Mouse (Mus musculus): ENCODE measurements around the gene Bpifb9a. TPM values are rescaled to one million over a fixed set of nuclear protein-coding genes. Genes with fewer than 3 reads are reported as not detected.
"Not testable (repeated sequence)": the region's sequence is repeated elsewhere in the genome, so short reads cannot be mapped to it uniquely, and the experiment has no call there.

The Bpifb9a gene
- polyA plus RNA-seq, 1 experiment from 2014 or later: not detected

GRCm38 (mm10) chr2:154243356-154244036 is 14.2 kb upstream of the Bpifb9a start:
- Histone ChIP-seq H3K4me3 (no peak overlapping the region), H3K36me3 (no peaks in the 10 kb centered on the region), H3K4me2 (no peak overlapping the region), H3K9ac (no peak overlapping the region), H3K27me3 (no peaks in the 10 kb centered on the region), H3K27ac (replicated peaks) (no peak overlapping the region), H3K9me3 (no peaks in the 10 kb centered on the region), H3K4me1 (replicated peaks) (no peaks in the 10 kb centered on the region)
- 92% methylated on average over 10 of the region's 10 CpGs for WGBS
- ATAC-seq (ENCODE audit: low FRiP score, low read depth): no peak

GRCm38 (mm10) chr2:154245322-154245721 is 12.3 kb upstream of the Bpifb9a start:
- Histone ChIP-seq H3K27me3 (no peaks in the 10 kb centered on the region), H3K9ac (no peak overlapping the region), H3K27ac (replicated peaks) (no peak overlapping the region), H3K9me3 (no peaks in the 10 kb centered on the region), H3K4me2 (no peak overlapping the region), H3K4me3 (no peak overlapping the region), H3K4me1 (replicated peaks) (no peaks in the 10 kb centered on the region), H3K36me3 (no peaks in the 10 kb centered on the region)
- no peak for ATAC-seq (ENCODE audit: low FRiP score, low read depth)
- 95% methylated on average over 5 of the region's 5 CpGs for WGBS

GRCm38 (mm10) chr2:154255254-154255653 is 2.4 kb upstream of the Bpifb9a start:
- 86% methylated on average over 2 of the region's 4 CpGs for WGBS
- not testable (repeated sequence) for H3K9ac ChIP-seq; H3K27me3 ChIP-seq; H3K4me1 ChIP-seq (replicated peaks); H3K36me3 ChIP-seq; H3K27ac ChIP-seq (replicated peaks); H3K4me3 ChIP-seq; H3K9me3 ChIP-seq; ATAC-seq (ENCODE audit: low FRiP score, low read depth); H3K4me2 ChIP-seq

GRCm38 (mm10) chr2:154255770-154256169 is 1.9 kb upstream of the Bpifb9a start:
- no peak overlapping the region for H3K27ac ChIP-seq (replicated peaks)
- no peak overlapping the region for H3K4me2 ChIP-seq
- ATAC-seq (ENCODE audit: low FRiP score, low read depth): no peak
- no peaks in the 10 kb centered on the region for H3K4me1 ChIP-seq (replicated peaks)
- no peak overlapping the region for H3K9ac ChIP-seq
- H3K9me3 ChIP-seq: no peaks in the 10 kb centered on the region
- H3K27me3 ChIP-seq: no peaks in the 10 kb centered on the region
- no peaks in the 10 kb centered on the region for H3K36me3 ChIP-seq
- 87% methylated on average over 4 of the region's 4 CpGs for WGBS
- no peak overlapping the region for H3K4me3 ChIP-seq

GRCm38 (mm10) chr2:154264397-154264796 is 6.7 kb downstream of the Bpifb9a start:
- H3K27ac ChIP-seq (replicated peaks); H3K27me3 ChIP-seq; H3K4me3 ChIP-seq; H3K9ac ChIP-seq; H3K36me3 ChIP-seq; H3K4me1 ChIP-seq (replicated peaks); H3K9me3 ChIP-seq; H3K4me2 ChIP-seq; ATAC-seq (ENCODE audit: low FRiP score, low read depth): not testable (repeated sequence)
- 75% methylated on average over 3 of the region's 3 CpGs for WGBS

GRCm38 (mm10) chr2:154291866-154292265 is 34.2 kb downstream of the Bpifb9a start:
- H3K4me2 ChIP-seq; H3K36me3 ChIP-seq; H3K27ac ChIP-seq (replicated peaks); H3K4me3 ChIP-seq; H3K27me3 ChIP-seq; H3K9me3 ChIP-seq; H3K9ac ChIP-seq; ATAC-seq (ENCODE audit: low FRiP score, low read depth); H3K4me1 ChIP-seq (replicated peaks): not testable (repeated sequence)
- WGBS: 92% methylated on average over 3 of the region's 3 CpGs

GRCm38 (mm10) chr2:154292833-154293232 is 35.2 kb downstream of the Bpifb9a start:
- no peak overlapping the region for H3K4me2 ChIP-seq
- no peak overlapping the region for H3K9ac ChIP-seq
- H3K9me3 ChIP-seq: no peaks in the 10 kb centered on the region
- no peaks in the 10 kb centered on the region for H3K36me3 ChIP-seq
- no peak overlapping the region for H3K27ac ChIP-seq (replicated peaks)
- WGBS: 86% methylated on average over 1 of the region's 1 CpGs
- H3K27me3 ChIP-seq: no peaks in the 10 kb centered on the region
- no peak overlapping the region for H3K4me3 ChIP-seq
- no peaks in the 10 kb centered on the region for H3K4me1 ChIP-seq (replicated peaks)
- no peak for ATAC-seq (ENCODE audit: low FRiP score, low read depth)

- ATAC-seq (ENCODE audit: low FRiP score, low read depth); H3K9ac ChIP-seq: not testable (repeated sequence)
- 3% methylated on average over 10 of the region's 10 CpGs for WGBS
Observed at GRCm38 (mm10) chr2:154294746-154295145, 37.1 kb downstream of the Bpifb9a start.

GRCm38 (mm10) chr2:154300496-154300895 is 42.8 kb downstream of the Bpifb9a start:
- 13% methylated on average over 1 of the region's 1 CpGs for WGBS
- Histone ChIP-seq H3K9me3 (no peaks in the 10 kb centered on the region), H3K27ac (replicated peaks) (no peak overlapping the region), H3K36me3 (no peaks in the 10 kb centered on the region), H3K27me3 (no peaks in the 10 kb centered on the region), H3K9ac (no peak overlapping the region), H3K4me2 (no peak overlapping the region), H3K4me1 (replicated peaks) (no peaks in the 10 kb centered on the region), H3K4me3 (no peak overlapping the region)
- ATAC-seq (ENCODE audit: low FRiP score, low read depth): no peak

More at GRCm38 (mm10) chr2:154294746-154295145, 37.1 kb downstream of the Bpifb9a start:
- not testable (repeated sequence) for H3K9me3 ChIP-seq; H3K27me3 ChIP-seq; H3K27ac ChIP-seq (replicated peaks); H3K4me3 ChIP-seq; H3K4me2 ChIP-seq; H3K36me3 ChIP-seq; H3K4me1 ChIP-seq (replicated peaks)

- no peak overlapping the region for H3K27ac ChIP-seq (replicated peaks)
- H3K4me1 ChIP-seq (replicated peaks): no peaks in the 10 kb centered on the region
- no peak overlapping the region for H3K4me2 ChIP-seq
- ATAC-seq (ENCODE audit: low FRiP score, low read depth): no peak
- WGBS: 88% methylated on average over 3 of the region's 3 CpGs
- no peaks in the 10 kb centered on the region for H3K9me3 ChIP-seq
- no peaks in the 10 kb centered on the region for H3K36me3 ChIP-seq
- no peak overlapping the region for H3K4me3 ChIP-seq
- H3K27me3 ChIP-seq: no peaks in the 10 kb centered on the region
- H3K9ac ChIP-seq: no peak overlapping the region
Observed at GRCm38 (mm10) chr2:154301763-154302162, 44.1 kb downstream of the Bpifb9a start.

- not testable (repeated sequence) for H3K27ac ChIP-seq (replicated peaks); H3K4me2 ChIP-seq; H3K4me3 ChIP-seq; H3K9me3 ChIP-seq; H3K4me1 ChIP-seq (replicated peaks); ATAC-seq (ENCODE audit: low FRiP score, low read depth); H3K27me3 ChIP-seq; H3K9ac ChIP-seq; H3K36me3 ChIP-seq
- whole genome bisulfite sequencing: 85% methylated on average over 1 of the region's 3 CpGs
Observed at GRCm38 (mm10) chr2:154304604-154305003, 47.0 kb downstream of the Bpifb9a start.

GRCm38 (mm10) chr2:154306927-154307326 is 49.3 kb downstream of the Bpifb9a start, which contains the start of gene Bpifb9b:
Gene Bpifb9b, plus strand, starts transcription at chr2:154307227.
- not testable (repeated sequence) for H3K9ac ChIP-seq, H3K4me2 ChIP-seq
- 87% methylated on average over 4 of the region's 4 CpGs for WGBS

GRCm38 (mm10) chr2:154313771-154314170 is 56.1 kb downstream of the Bpifb9a start:
- H3K9me3 ChIP-seq: not testable (repeated sequence)

More at GRCm38 (mm10) chr2:154306927-154307326, 49.3 kb downstream of the Bpifb9a start, which contains the start of gene Bpifb9b:
- not testable (repeated sequence) for H3K27ac ChIP-seq (replicated peaks); H3K9me3 ChIP-seq; H3K27me3 ChIP-seq; ATAC-seq (ENCODE audit: low FRiP score, low read depth); H3K4me1 ChIP-seq (replicated peaks); H3K36me3 ChIP-seq; H3K4me3 ChIP-seq

More at GRCm38 (mm10) chr2:154313771-154314170, 56.1 kb downstream of the Bpifb9a start:
- H3K4me1 ChIP-seq (replicated peaks); H3K27ac ChIP-seq (replicated peaks); H3K9ac ChIP-seq; H3K4me2 ChIP-seq; ATAC-seq (ENCODE audit: low FRiP score, low read depth); H3K4me3 ChIP-seq; H3K27me3 ChIP-seq; H3K36me3 ChIP-seq: not testable (repeated sequence)
- 91% methylated on average over 5 of the region's 5 CpGs for WGBS

Measured in hindbrain, embryonic 15.5 days (tissue).